Mouse (Mus musculus) liver, adult 2 months (tissue): ENCODE measurements at regions not wholly inside any gene's neighbourhood (a gene's known extent, or its start where the extent isn't known, plus 50 kb on each side); places are given as distances from the start of the nearest gene placed in this dataset.

Experiments used
- CTCF ChIP-seq: fragments of 200-500 bp; IDR thresholded peaks from 2 replicates; pipeline ENCODE4 v1.5.1; 2011; ENCODE audit warnings: low read depth, low read length, control low read depth
- POLR2A ChIP-seq: fragments of 200-500 bp; IDR thresholded peaks from 2 replicates; pipeline ENCODE4 v1.6.1; 2011; ENCODE audit warnings: low read length, control low read depth; ENCODE audit not compliant: insufficient read depth; ENCODE audit errors: extremely low read depth

DNA sequence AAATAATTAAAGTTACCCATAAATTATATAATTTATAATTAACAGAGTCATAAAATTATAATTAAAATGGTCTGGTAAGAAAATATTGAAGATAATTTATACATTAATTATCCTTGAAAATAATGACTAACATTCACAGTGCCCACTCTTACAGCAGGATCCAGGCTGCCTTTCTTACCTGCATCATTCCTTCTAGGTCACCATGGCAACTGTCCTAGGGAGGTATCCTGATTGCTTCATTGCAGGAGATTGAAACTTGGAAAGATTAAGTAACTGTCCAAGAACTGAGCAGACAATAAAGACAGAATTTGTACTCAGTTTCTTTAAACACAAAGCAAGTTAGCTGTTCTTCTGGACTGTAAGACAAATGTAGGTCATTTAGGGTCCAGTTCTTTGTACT lies 416.7 kb upstream of the Id2 start:
- no peak for TF ChIP-seq POLR2A
- no peak for TF ChIP-seq CTCF
